Mouse (Mus musculus): ENCODE results near the gene Dnajc9.

The Dnajc9 gene

GRCm38 (mm10) chr14:20388441-20389129 is at the start of gene Dnajc9:
Dnajc9 (minus strand) TSS chr14:20388910.
- peak; percentile 92 for DNase-seq

- no peak for DNase-seq
These were observed 48.3 kb upstream of the Dnajc9 start for GRCm38 (mm10) chr14:20436976-20437375.

GRCm38 (mm10) chr14:20432420-20432819 is 43.7 kb upstream of the Dnajc9 start:
- no peak for DNase-seq

- DNase-seq, result no peak
These were observed 43.0 kb upstream of the Dnajc9 start for GRCm38 (mm10) chr14:20431726-20432125.

GRCm38 (mm10) chr14:20429833-20430232 is 41.1 kb upstream of the Dnajc9 start:
- DNase-seq, result no peak

GRCm38 (mm10) chr14:20428593-20428992 is 39.9 kb upstream of the Dnajc9 start:
- no peak for DNase-seq

GRCm38 (mm10) chr14:20423046-20423445 is 34.3 kb upstream of the Dnajc9 start:
- no peak for DNase-seq

GRCm38 (mm10) chr14:20422257-20422656 is 33.5 kb upstream of the Dnajc9 start:
- no peak for DNase-seq

- no peak for DNase-seq
These were observed 11.4 kb upstream of the Dnajc9 start for GRCm38 (mm10) chr14:20400071-20400470.

GRCm38 (mm10) chr14:20398864-20399263 is 10.2 kb upstream of the Dnajc9 start:
- DNase-seq, result no peak

GRCm38 (mm10) chr14:20397220-20397619 is 8.5 kb upstream of the Dnajc9 start:
- no peak for DNase-seq

- DNase-seq, result peak; percentile 96
These were observed 4.6 kb upstream of the Dnajc9 start, which contains the start of gene Mrps16 for GRCm38 (mm10) chr14:20393205-20393913. Mrps16 (minus strand) TSS chr14:20393634.

GRCm38 (mm10) chr14:20392326-20392725 is 3.6 kb upstream of the Dnajc9 start:
- DNase-seq, result no peak

GRCm38 (mm10) chr14:20389446-20390079 is 853 bp upstream of the Dnajc9 start:
- DNase-seq, result no peak

- no peak for DNase-seq
These were observed 8.8 kb downstream of the Dnajc9 start for GRCm38 (mm10) chr14:20379753-20380430.

GRCm38 (mm10) chr14:20379087-20379640 is 9.5 kb downstream of the Dnajc9 start:
- DNase-seq, result no peak

GRCm38 (mm10) chr14:20378313-20379061 is 10.2 kb downstream of the Dnajc9 start:
- peak; percentile 59 for DNase-seq

- no peak for DNase-seq
These were observed 11.6 kb downstream of the Dnajc9 start for GRCm38 (mm10) chr14:20377112-20377521.

- DNase-seq, result no peak
These were observed 16.9 kb downstream of the Dnajc9 start for GRCm38 (mm10) chr14:20371854-20372253.

- DNase-seq, result no peak
These were observed 17.9 kb downstream of the Dnajc9 start for GRCm38 (mm10) chr14:20370798-20371197.

GRCm38 (mm10) chr14:20368271-20368670 is 20.4 kb downstream of the Dnajc9 start:
- no peak for DNase-seq

GRCm38 (mm10) chr14:20363230-20363629 is 25.5 kb downstream of the Dnajc9 start:
- DNase-seq, result no peak

Measured in kidney, adult 11 months (tissue).